Mouse (Mus musculus) lung, postnatal 0 days (tissue): ENCODE measurements around the gene Taar7a.

ENCODE experiments used
- CTCF ChIP-seq: IDR thresholded peaks from 2 replicates; pipeline ENCODE4 v1.5.1; 2016; ENCODE audit warnings: antibody characterized with exemption, mild to moderate bottlenecking
- EP300 ChIP-seq: IDR thresholded peaks from 2 replicates; pipeline ENCODE4 v1.6.1; 2016; ENCODE audit warnings: antibody characterized with exemption, mild to moderate bottlenecking, control low read depth

GRCm38 (mm10) chr10:23963444-23963843 lies 29.8 kb downstream of the Taar7a start:
- no peak for TF ChIP-seq CTCF
- no peak for TF ChIP-seq EP300
